26 mouse cellular contexts compared by ENCODE assay signal in the genomic region with DNA sequence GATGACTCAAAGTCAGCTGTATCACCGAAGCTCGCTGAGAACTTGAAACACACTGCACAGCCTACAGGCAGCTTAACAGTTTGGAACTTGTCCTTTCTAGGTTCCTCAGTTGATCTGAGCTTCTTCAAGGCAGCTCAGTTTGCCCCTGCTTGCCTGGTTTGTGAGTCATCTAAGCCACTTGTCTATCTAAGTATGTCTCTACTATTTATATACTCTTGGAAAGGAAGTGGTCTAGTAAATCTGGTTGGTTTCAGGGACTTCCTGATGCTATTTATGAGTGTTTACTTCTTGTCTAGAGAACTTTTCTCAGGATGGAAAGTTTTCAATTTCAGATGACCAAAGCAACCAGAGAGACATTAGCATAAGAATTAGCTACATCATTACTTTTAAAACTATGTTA. TPM values are rescaled to one million over a fixed set of nuclear protein-coding genes. Genes with fewer than 3 reads are reported as not detected.
"Had no signal": no experiment of that assay in that cellular context is flagged by ENCODE, and none has a peak within 500 bp of the region (broad histone marks: within the 10 kb centered on the region; RNA-seq: fewer than 3 reads in every experiment).

No protein-coding gene starts in this region.

- H3K27ac ChIP-seq: kidney, postnatal 0 days; layer of hippocampus, adult 2 months; limb, embryonic 12.5 days; limb, embryonic 15.5 days; liver, embryonic 15.5 days; midbrain, embryonic 12.5 days; midbrain, embryonic 15.5 days; stomach, embryonic 15.5 days had no signal

- DNase-seq: kidney, adult 2 months; kidney, postnatal 25 days; layer of hippocampus, adult 9-11 months; lung, adult 18-20 months; lung, postnatal 14 days; lung, postnatal 4 days; right cerebral cortex, adult 18-20 months; right cerebral cortex, postnatal 14 days; right cerebral cortex, postnatal 4 days; thymus, postnatal 25 days had no signal

- H3K27me3 ChIP-seq: limb, embryonic 12.5 days; limb, embryonic 15.5 days; liver, embryonic 15.5 days; midbrain, embryonic 12.5 days; midbrain, embryonic 15.5 days; stomach, embryonic 15.5 days had no signal

- H3K9me3 ChIP-seq: limb, embryonic 12.5 days; limb, embryonic 15.5 days; liver, embryonic 15.5 days; midbrain, embryonic 12.5 days; midbrain, embryonic 15.5 days; stomach, embryonic 15.5 days had no signal

- H3K36me3 ChIP-seq: limb, embryonic 12.5 days; limb, embryonic 15.5 days; liver, embryonic 15.5 days; midbrain, embryonic 12.5 days; midbrain, embryonic 15.5 days; stomach, embryonic 15.5 days had no signal

- H3K4me1 ChIP-seq: limb, embryonic 12.5 days; limb, embryonic 15.5 days; liver, embryonic 15.5 days; midbrain, embryonic 12.5 days; midbrain, embryonic 15.5 days; stomach, embryonic 15.5 days had no signal

- H3K4me3 ChIP-seq: layer of hippocampus, adult 2 months; limb, embryonic 12.5 days; limb, embryonic 15.5 days; liver, embryonic 15.5 days; midbrain, embryonic 12.5 days; midbrain, embryonic 15.5 days; myocyte; stomach, embryonic 15.5 days had no signal

RNA-seq across cellular contexts. Expression of a gene that starts 19.2 kb away (rescaled TPM):
- polyA plus RNA-seq: intestine, postnatal 0 days; kidney, adult 2 months; kidney, embryonic 14.5 days; kidney, postnatal 0 days; large intestine, adult 2 months; limb, embryonic 12.5 days; liver, embryonic 15.5 days; midbrain, embryonic 12.5 days; midbrain, embryonic 15.5 days; neural tube, embryonic 11.5 days; neural tube, embryonic 14.5 days; stomach, embryonic 15.5 days had no signal

RNA-seq across cellular contexts. Expression of a gene that starts 43.6 kb away (rescaled TPM):
- polyA plus RNA-seq: kidney, adult 2 months; kidney, embryonic 14.5 days; kidney, postnatal 0 days; large intestine, adult 2 months; liver, embryonic 11.5 days; liver, embryonic 15.5 days; midbrain, embryonic 12.5 days; midbrain, embryonic 15.5 days; myocyte; thymus, postnatal 0 days had no signal
